Mouse (Mus musculus) C2C12 (cell line): ENCODE data around the gene Plekhh2.

Experiments
- CEBPB ChIP-seq: IDR thresholded peaks from one replicate; pipeline ENCODE4 v1.6.1; 2011; ENCODE audit warnings: low read depth, mild to moderate bottlenecking, control low read depth, moderate library complexity
- CTCF ChIP-seq: IDR thresholded peaks from one replicate; pipeline ENCODE4 v1.5.1; 2011; ENCODE audit not compliant: control insufficient read depth, insufficient read depth, insufficient read length
- FOSL1 ChIP-seq: IDR thresholded peaks from one replicate; pipeline ENCODE4 v1.8.0; 2011; ENCODE audit warnings: mild to moderate bottlenecking, low read length; ENCODE audit not compliant: poor library complexity, insufficient read depth, severe bottlenecking
- MAX ChIP-seq: IDR thresholded peaks from one replicate; pipeline ENCODE4 v1.6.1; 2011; ENCODE audit warnings: mild to moderate bottlenecking, control low read depth
- MYOD1 ChIP-seq: IDR thresholded peaks from one replicate; pipeline ENCODE4 v1.6.1; 2011; ENCODE audit warnings: low read depth; ENCODE audit not compliant: control insufficient read depth, insufficient read length
- MYOG ChIP-seq: IDR thresholded peaks from one replicate; pipeline ENCODE4 v1.6.1; 2011; ENCODE audit not compliant: control insufficient read depth, insufficient read length; ENCODE audit errors: extremely low read depth

- TF ChIP-seq CTCF (no peak), MAX (no peak), MYOG (no peak), MYOD1 (no peak), FOSL1 (no peak), CEBPB (no peak)
Measured at GRCm38 (mm10) chr17:84620610-84621009, 108.9 kb downstream of the Plekhh2 start.
